Mouse (Mus musculus): ENCODE data around the gene Wdr66. TPM values are rescaled to one million over a fixed set of nuclear protein-coding genes. Genes with fewer than 3 reads are reported as not detected.

The Wdr66 gene
- polyA plus RNA-seq, 1 experiment from 2014 or later = 14.8 TPM

GRCm38 (mm10) chr5:123326006-123326750 lies 74.3 kb downstream of the Wdr66 start:
- Histone ChIP-seq H3K4me1 (peaks cover 9% of the 10 kb centered on the region; the same call in 1 of the 2 replicates), H3K9ac (no peak overlapping the region), H3K36me3 (no peaks in the 10 kb centered on the region), H3K4me3 (no peak overlapping the region), H3K27me3 (replicated peaks) (no peaks in the 10 kb centered on the region; the same call in 1 of the 2 replicates), H3K27ac (no peak overlapping the region), H3K9me3 (no peaks in the 10 kb centered on the region), H3K4me2 (replicated peaks) (no peak overlapping the region)
- WGBS = 73% methylated on average over 15 of the region's 15 CpGs
- ATAC-seq (ENCODE audit: low FRiP score, low read depth) = no peak

- WGBS = 85% methylated on average over 9 of the region's 9 CpGs
- H3K36me3 ChIP-seq = no peaks in the 10 kb centered on the region
- peaks cover 9% of the 10 kb centered on the region; the same call in 1 of the 2 replicates for H3K4me1 ChIP-seq
- H3K27me3 ChIP-seq (replicated peaks) = no peaks in the 10 kb centered on the region; the same call in 1 of the 2 replicates
- no peaks in the 10 kb centered on the region for H3K9me3 ChIP-seq
- no peak overlapping the region for H3K27ac ChIP-seq
- H3K4me2 ChIP-seq (replicated peaks) = no peak overlapping the region
- H3K4me3 ChIP-seq = no peak overlapping the region
- ATAC-seq (ENCODE audit: low FRiP score, low read depth) = no peak
- no peak overlapping the region for H3K9ac ChIP-seq
These were observed 74.8 kb downstream of the Wdr66 start for GRCm38 (mm10) chr5:123326751-123327148.

- no peak for ATAC-seq (ENCODE audit: low FRiP score, low read depth)
- Histone ChIP-seq H3K36me3 (no peaks in the 10 kb centered on the region), H3K9ac (no peak overlapping the region), H3K9me3 (no peaks in the 10 kb centered on the region), H3K27me3 (replicated peaks) (no peaks in the 10 kb centered on the region; the same call in 1 of the 2 replicates), H3K27ac (no peak overlapping the region), H3K4me2 (replicated peaks) (no peak overlapping the region), H3K4me3 (no peak overlapping the region), H3K4me1 (peaks cover 9% of the 10 kb centered on the region; the same call in 1 of the 2 replicates)
- WGBS = 87% methylated on average over 8 of the region's 8 CpGs
These were observed 75.8 kb downstream of the Wdr66 start for GRCm38 (mm10) chr5:123327686-123328085.

GRCm38 (mm10) chr5:123333566-123333965 lies 81.7 kb downstream of the Wdr66 start:
- 86% methylated on average over 6 of the region's 6 CpGs for WGBS
- Histone ChIP-seq H3K9me3 (no peaks in the 10 kb centered on the region), H3K4me2 (replicated peaks) (no peak overlapping the region), H3K4me3 (no peak overlapping the region), H3K4me1 (peaks cover 7% of the 10 kb centered on the region; the same call in 1 of the 2 replicates), H3K9ac (no peak overlapping the region), H3K27me3 (replicated peaks) (no peaks in the 10 kb centered on the region), H3K36me3 (no peaks in the 10 kb centered on the region), H3K27ac (no peak overlapping the region)
- ATAC-seq (ENCODE audit: low FRiP score, low read depth) = no peak

GRCm38 (mm10) chr5:123336205-123336961 lies 84.5 kb downstream of the Wdr66 start:
- Histone ChIP-seq H3K9ac (no peak overlapping the region), H3K36me3 (no peaks in the 10 kb centered on the region), H3K9me3 (no peaks in the 10 kb centered on the region), H3K27ac (no peak overlapping the region), H3K4me2 (replicated peaks) (no peak overlapping the region), H3K27me3 (replicated peaks) (no peaks in the 10 kb centered on the region), H3K4me1 (peaks cover 7% of the 10 kb centered on the region; the same call in 1 of the 2 replicates), H3K4me3 (no peak overlapping the region)
- WGBS = 47% methylated on average over 4 of the region's 4 CpGs
- no peak for ATAC-seq (ENCODE audit: low FRiP score, low read depth)

GRCm38 (mm10) chr5:123338463-123338862 lies 86.6 kb downstream of the Wdr66 start:
- Histone ChIP-seq H3K4me2 (replicated peaks) (no peak overlapping the region), H3K27me3 (replicated peaks) (no peaks in the 10 kb centered on the region), H3K27ac (no peak overlapping the region), H3K9me3 (no peaks in the 10 kb centered on the region), H3K9ac (no peak overlapping the region), H3K4me1 (peaks cover 9% of the 10 kb centered on the region), H3K4me3 (no peak overlapping the region), H3K36me3 (no peaks in the 10 kb centered on the region)
- no peak for ATAC-seq (ENCODE audit: low FRiP score, low read depth)
- WGBS = 70% methylated on average over 3 of the region's 3 CpGs

GRCm38 (mm10) chr5:123343707-123344627 lies 92.1 kb downstream of the Wdr66 start, which contains the start of gene Bcl7a:
Bcl7a (plus strand) TSS chr5:123343834.
- H3K27ac ChIP-seq = peak within 1 kb of the TSS; percentile 99
- peak; percentile 87 for ATAC-seq (ENCODE audit: low FRiP score, low read depth)
- H3K9me3 ChIP-seq = no peaks in the 10 kb centered on the region
- peak within 1 kb of the TSS; percentile 91 for H3K4me2 ChIP-seq (replicated peaks)
- peak within 1 kb of the TSS; percentile 96 for H3K4me3 ChIP-seq
- peak within 1 kb of the TSS; percentile 99 for H3K9ac ChIP-seq
- peaks cover 3% of the 10 kb centered on the region; the same call in 1 of the 2 replicates for H3K36me3 ChIP-seq
- H3K27me3 ChIP-seq (replicated peaks) = no peaks in the 10 kb centered on the region
- WGBS = 1% methylated on average over 68 of the region's 69 CpGs
- H3K4me1 ChIP-seq = peaks cover 31% of the 10 kb centered on the region

- Histone ChIP-seq H3K36me3 (peaks cover 4% of the 10 kb centered on the region; the same call in 1 of the 2 replicates), H3K27me3 (replicated peaks) (no peaks in the 10 kb centered on the region), H3K9ac (peak overlapping the region; percentile 99), H3K4me3 (peak overlapping the region; percentile 96), H3K4me2 (replicated peaks) (peak overlapping the region; percentile 91), H3K27ac (peak overlapping the region; percentile 99), H3K9me3 (no peaks in the 10 kb centered on the region), H3K4me1 (peaks cover 31% of the 10 kb centered on the region)
- WGBS = under 1% methylated on average over 50 of the region's 51 CpGs
- ATAC-seq (ENCODE audit: low FRiP score, low read depth) = peak; percentile 3; the same call in 1 of the 2 replicates
These were observed 92.7 kb downstream of the Wdr66 start for GRCm38 (mm10) chr5:123344628-123344962.

- WGBS = under 1% methylated on average over 81 of the region's 87 CpGs
- Histone ChIP-seq H3K27me3 (replicated peaks) (no peaks in the 10 kb centered on the region), H3K36me3 (peaks cover 5% of the 10 kb centered on the region; the same call in 1 of the 2 replicates), H3K9me3 (no peaks in the 10 kb centered on the region), H3K9ac (peak overlapping the region; percentile 99), H3K4me1 (peaks cover 32% of the 10 kb centered on the region), H3K27ac (peak overlapping the region; percentile 99), H3K4me3 (peak overlapping the region; percentile 96), H3K4me2 (replicated peaks) (peak overlapping the region; percentile 91)
- peak; percentile 26; the same call in 1 of the 2 replicates for ATAC-seq (ENCODE audit: low FRiP score, low read depth)
These were observed 93.3 kb downstream of the Wdr66 start for GRCm38 (mm10) chr5:123344963-123345852.

GRCm38 (mm10) chr5:123345853-123346654 lies 94.2 kb downstream of the Wdr66 start:
- Histone ChIP-seq H3K9me3 (no peaks in the 10 kb centered on the region), H3K4me3 (peak overlapping the region; percentile 96), H3K4me1 (peaks cover 37% of the 10 kb centered on the region), H3K36me3 (peaks cover 11% of the 10 kb centered on the region; the same call in 1 of the 2 replicates), H3K27ac (peak overlapping the region; percentile 99), H3K27me3 (replicated peaks) (no peaks in the 10 kb centered on the region), H3K9ac (peak overlapping the region; percentile 99), H3K4me2 (replicated peaks) (peak overlapping the region; percentile 91)
- WGBS = 1% methylated on average over 22 of the region's 22 CpGs
- peak; percentile 39 for ATAC-seq (ENCODE audit: low FRiP score, low read depth)
